Mouse (Mus musculus) thymus, postnatal 14 days (tissue): ENCODE data around the gene Ppp1r14c.
"Not testable (repeated sequence)": the region's sequence is repeated elsewhere in the genome, so short reads cannot be mapped to it uniquely, and the experiment has no call there.

ENCODE experiments used
- DNase-seq: peaks from one replicate; pipeline ENCODE4 v3.0.0; 2021

Ppp1r14c gene

DNA sequence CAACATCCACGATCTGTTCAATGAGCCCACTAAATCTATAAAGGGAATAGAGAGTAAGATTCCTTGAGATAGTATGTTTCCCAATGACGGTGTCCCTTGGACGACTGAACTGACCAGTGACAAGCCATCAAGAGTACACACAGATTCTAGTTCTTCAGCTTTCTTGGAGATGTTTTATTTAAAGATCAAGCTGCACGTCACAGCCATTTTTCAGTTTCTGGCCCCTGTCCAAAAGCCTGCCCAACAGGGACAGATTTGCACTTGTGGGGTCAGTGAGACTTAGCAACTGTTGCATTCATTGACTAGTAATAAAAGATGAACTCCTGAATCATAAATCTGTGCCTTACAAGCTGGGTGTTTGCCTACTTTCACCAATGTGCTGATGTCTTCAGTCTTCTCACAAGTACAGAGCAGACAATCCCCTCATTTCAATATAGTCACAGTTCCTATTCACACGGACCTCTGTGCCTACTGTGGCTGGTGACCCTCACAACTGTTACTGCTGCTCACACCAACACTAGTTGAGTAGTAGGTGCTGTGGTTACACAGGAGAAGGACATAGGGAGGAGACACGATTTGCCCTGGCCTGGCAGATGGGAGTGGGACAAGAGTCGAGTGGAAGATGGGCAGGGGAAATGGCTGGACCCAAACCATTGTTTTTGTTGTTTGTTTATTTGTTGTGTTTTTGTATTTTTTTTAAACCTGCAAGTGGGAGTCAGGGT is 37.7 kb downstream of the Ppp1r14c start:
- no peak for DNase-seq

DNA sequence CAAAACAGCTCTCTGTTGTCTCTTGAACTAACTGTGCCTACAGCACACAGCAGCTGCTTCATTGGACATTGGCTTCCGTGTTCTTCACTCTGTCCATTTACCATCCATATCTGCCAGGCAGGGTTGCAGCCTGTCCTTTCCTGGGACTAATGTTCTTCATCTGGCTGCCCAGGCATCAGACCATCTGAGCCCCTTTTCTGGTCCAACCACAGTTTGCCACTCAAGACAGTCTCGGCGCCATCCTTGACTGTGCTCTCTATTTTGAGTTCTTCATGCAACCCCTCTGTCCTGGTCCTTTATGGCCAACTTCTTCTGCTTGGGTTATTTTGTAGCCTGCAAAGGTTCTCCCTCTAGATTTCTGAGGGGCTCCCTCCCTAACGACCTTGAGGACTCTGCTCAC is 38.5 kb downstream of the Ppp1r14c start:
- no peak for DNase-seq

- no peak for DNase-seq
Measured at GRCm38 (mm10) chr10:3406280-3406679, 40.4 kb downstream of the Ppp1r14c start.

DNA sequence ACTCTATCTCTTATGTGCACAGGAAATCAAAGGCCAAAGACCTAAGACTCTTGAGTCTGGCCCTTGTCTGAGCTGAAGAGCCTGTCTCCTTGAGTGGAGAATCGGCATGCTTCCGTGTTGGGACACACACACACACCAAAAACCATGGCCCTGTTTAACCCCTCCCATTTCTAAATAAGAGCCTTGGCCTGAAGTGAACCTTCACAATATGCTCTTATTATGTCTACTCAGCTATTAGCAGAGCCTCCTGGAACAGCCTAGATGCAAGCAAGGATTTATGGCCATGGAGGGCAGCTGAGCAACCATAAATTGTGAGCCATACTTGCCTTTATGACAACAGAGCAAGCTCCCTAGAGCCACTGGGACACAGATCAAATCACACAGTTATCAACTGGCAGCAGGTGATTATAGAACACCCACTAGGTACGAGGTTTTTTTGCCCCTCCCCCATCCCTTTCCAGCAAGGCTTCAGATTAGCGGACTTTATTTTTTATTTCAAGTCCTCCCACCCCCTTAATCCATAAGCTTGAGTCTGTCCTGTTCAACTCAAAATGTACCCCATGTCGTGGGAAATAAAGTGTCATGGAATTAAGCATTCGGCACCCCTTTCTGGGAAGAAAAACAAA is 42.3 kb downstream of the Ppp1r14c start:
- DNase-seq, result no peak

DNA sequence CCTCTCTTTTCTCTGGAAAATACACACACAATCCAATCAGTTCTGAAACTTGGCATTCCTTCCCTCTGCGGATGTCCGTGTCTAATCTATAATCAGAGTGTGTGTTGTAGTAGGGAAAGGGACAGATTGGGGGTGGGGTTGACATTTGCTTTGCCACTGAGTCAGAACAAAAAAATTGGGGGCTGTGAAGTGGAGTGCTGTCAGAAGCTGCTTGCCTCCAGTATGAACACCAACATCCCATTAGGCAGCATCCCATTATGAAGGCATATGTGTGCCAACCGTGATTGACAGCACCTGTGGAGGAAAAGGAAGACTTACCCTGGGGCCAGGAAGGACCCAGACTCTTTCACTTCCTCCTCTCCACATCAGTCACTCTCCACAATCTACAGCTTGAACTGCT is 42.8 kb downstream of the Ppp1r14c start:
- no peak for DNase-seq

DNA sequence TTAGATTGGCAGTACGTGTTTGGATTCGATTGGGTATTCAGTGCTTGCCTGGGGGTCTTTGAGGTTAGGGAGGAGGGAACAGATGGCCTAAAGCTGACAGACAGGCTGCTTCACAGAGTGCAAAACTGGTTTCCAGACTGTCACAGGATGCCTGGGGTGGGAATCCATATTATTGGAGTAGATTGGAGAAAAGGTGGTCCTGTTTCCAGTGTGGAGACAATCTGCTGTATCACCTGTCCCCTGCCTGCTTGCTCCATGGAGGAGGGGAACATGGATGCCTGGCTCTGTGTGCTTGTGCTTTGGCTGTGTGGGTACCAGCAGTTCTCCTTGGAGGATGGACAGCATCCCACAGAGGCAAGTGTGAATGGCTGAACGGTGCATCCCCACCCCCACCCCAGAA is 45.4 kb downstream of the Ppp1r14c start:
- DNase-seq, result no peak

DNA sequence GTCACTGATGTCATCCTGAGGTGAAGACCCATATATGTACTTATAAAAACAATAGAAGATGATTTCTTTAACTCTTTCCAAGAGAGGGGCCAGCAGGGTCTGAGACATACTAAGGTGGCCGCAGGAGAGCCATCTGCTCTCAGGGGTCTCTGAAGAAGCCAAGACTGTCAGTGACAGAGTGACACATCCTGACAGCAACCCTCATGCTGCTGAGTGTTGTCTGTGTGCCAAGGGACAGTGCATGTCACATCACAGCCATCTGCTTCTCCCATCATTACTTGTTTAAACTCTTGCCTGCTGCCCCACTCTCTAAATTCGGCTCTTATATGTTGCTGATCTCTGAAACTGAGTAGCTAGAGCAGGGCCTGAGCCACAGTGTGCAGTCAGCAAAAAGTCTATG is 45.8 kb downstream of the Ppp1r14c start:
- peak; percentile 5 for DNase-seq

GRCm38 (mm10) chr10:3414813-3415212 is 49.0 kb downstream of the Ppp1r14c start:
- no peak for DNase-seq

GRCm38 (mm10) chr10:3416565-3416964 is 50.7 kb downstream of the Ppp1r14c start:
- no peak for DNase-seq

DNA sequence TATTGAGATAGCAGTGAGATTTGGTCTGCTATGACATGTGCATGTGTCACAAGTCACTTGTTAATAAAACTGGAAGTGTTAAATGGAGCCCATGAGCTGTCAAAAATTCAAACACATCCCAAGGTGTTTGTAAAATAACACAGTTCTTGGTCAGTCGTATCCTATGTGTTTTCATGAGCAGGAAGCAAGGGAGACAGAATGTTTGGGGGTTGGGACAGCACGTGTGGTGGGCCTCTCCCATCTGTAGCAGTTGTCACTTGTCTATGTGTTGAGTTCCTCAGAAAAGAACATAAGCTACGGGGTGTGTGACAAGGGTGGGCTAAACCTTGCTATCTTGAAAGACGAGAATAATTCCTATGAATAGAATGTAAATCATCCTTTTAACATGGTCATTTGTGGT is 51.6 kb downstream of the Ppp1r14c start:
- DNase-seq, result no peak

- no peak for DNase-seq
Measured at GRCm38 (mm10) chr10:3424016-3424415, 58.2 kb downstream of the Ppp1r14c start.

DNA sequence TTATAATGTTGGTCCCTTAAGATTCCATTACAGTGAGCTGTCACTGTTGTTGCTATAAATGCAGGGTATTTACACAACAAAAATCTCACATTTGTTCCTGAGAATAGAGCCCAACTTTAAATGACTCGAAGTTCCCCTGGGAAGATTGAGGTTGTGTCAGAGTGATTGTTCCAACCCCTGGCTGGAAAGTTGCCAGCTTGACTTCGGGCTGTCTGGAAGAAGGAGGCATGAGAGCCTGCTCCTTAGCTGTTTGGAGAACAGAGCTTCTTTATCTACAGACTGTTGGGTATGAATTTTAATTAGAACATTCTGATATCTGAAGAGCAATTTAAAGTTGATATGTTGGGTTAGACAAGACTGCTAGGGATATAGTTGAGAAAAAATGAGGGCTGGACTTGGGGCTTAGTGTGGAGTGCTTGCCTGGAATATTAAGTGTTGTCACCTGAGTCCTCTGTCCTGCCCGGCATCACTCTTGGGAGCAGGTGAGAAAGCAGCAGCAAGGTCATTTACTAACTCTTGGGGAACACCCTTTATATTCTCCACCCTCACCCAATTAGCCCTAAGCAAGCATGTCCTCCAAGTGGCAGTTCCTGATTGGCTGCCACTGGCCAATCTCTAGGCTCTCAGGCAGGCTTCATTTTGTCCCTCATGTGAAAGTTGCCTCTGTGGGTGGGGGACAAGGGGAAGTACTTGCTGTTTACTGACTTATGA is 62.0 kb downstream of the Ppp1r14c start:
- DNase-seq, result no peak

DNA sequence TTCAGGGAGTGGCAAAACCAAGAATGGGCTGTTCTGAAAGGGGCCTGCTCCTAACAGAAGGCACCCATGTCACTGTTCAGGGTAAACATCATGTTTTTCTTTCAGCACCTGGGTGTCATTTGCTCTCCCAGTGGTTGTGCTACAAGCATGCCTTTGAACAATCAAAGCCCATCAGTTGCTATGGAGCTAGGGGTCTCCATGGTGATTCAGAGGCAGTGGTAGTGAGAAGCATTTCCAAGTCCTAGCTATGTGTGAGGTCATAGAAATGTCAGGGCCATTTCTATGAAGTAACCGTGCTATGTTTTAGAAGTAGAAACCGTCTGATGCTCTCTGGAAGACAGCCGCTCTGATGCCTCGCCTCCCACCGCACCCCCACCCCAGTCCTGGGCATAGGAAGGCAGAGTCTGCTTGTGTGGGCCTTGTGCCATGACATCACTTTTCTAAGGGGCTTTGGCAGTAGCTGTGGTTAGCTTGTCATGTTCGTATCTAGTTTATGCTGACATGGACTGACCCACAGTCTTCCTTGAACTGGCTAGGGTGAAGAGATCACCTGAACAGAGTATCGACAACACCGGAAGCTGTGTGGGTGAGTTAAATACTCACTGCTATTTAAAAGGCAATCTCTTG is 69.1 kb downstream of the Ppp1r14c start:
- DNase-seq, result no peak

DNA sequence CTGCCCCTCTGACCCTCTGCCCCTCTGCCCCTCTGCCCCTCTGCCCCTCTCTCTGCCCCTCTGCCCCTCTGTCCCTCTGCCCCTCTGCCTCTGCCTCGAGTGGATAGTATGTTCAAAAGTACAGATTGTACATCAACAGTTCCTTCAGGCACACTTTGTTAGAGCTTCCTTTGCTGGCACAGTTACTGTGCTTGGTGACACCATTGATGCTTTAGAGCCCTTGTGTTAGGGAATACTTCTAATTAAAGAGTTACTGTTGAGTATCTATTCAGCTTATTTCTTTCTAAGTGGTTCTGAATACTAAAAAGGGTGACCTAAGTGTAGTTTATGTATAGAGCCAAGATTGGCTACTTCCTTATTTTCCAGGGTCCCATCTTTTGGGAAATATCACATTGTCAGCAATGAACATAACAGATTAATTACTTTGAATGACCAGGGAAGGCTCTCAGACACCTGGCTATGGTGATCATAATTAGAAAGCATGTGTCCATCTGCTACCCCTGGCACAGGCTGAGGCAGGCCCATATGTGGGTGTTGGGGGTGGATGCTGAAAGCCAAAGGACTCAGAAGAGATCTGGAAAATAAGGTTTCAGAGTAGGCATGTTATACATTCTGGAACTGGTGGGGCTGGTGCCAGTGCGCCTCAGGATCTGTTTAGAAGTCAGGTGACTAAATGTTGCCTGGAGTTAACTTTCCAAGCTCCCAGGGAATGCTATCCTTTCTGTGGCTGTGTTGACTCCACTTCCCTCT is 75.0 kb downstream of the Ppp1r14c start:
- DNase-seq, result no peak

DNA sequence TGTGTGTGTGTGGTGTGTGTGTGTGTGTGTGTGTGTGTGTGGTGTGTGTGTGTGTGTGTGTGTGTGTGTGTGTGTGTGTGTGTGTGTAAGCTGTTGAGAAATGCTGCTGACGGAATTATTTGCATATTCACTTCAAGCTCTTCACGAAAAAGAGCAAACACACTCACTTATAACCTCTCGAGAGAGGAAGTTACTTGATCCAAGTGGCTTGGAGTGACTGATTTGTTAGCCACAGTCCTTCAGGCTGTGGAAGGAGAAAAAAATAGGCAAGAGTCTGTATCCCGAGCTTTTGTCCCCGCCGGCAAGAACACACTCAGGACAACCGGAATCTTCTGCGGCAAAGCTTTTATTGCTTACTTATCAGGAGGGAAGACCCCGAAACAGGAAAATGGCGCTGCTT is 80.9 kb downstream of the Ppp1r14c start:
- not testable (repeated sequence) for DNase-seq

- DNase-seq, result no peak
Measured at GRCm38 (mm10) chr10:3448699-3449098, 82.8 kb downstream of the Ppp1r14c start.

- no peak for DNase-seq
Measured at GRCm38 (mm10) chr10:3451930-3452329, 86.1 kb downstream of the Ppp1r14c start.

DNA sequence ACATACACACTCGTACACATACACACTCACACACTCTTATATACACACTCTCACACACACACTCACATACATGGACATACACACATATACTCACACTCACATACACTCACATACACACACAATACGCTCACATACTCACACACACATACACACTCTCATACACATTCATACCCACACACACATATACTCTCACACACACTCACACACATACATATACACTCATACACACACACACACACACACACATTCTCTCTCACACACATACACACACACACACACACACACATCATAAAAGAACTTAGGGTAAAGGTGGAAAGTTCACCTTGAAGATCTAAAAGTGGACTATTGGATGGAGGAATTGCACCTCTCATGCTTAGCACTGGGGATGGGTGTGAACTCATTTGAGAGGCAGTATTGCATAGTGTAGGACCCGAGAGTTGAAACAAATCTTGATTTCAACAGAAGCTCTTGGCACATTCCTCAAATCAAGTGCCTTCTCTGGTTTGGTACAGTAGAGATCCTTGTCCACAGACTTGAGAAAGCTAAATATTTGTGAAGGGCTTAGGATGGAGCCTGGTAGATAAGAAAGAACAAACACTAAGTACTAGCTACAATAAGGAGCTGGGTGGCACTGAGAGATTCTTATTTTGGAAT is 87.1 kb downstream of the Ppp1r14c start:
- no peak for DNase-seq

DNA sequence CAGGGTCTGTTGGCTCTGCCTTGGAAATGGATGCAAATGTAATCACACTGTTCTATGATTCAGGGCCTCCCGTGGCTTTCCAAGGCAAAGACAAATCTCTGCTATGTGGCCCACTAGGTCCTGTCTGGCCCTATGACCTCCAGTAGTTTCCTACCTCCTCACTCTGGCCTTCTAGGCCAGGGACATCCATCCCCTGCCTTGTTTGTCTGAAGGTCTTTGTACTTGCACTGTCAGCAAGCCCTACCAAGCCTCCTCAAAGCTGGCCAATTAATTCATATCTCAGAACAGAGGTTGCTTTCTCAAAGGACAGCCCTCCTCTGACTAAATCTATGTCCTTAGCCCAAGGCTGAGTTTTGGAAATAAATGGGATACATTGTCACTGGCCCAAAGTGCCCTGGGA is 92.8 kb downstream of the Ppp1r14c start:
- no peak for DNase-seq

- no peak for DNase-seq
Measured at GRCm38 (mm10) chr10:3460841-3461240, 95.0 kb downstream of the Ppp1r14c start.

DNA sequence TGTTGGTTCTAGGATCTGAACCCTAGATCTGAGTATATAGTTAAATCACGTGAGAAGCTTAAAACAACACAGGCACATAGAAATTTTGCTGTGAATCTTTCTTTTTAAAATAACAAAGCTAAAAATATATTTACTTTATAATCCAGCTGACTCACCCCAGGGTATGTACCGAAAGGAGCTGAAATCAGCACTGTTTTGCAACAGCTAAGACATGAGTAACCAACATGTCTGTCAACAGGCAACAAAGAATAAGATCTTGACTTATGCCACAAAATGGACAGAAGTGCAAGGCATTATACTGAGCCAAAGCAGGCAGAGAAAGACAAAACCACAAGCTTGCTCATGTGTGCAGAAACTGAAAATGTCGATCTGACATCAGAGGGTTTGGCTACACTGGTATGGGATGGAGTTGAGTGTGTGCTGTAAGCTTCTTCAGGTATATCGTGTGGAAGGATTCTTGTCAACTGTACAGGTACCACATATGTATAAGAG is 100.3 kb downstream of the Ppp1r14c start:
- no peak for DNase-seq

GRCm38 (mm10) chr10:3468590-3468989 is 102.7 kb downstream of the Ppp1r14c start:
- no peak for DNase-seq
